Mouse (Mus musculus): Measurements from ENCODE around the gene Gosr1. TPM values are rescaled to one million over a fixed set of nuclear protein-coding genes. Genes with fewer than 3 reads are reported as not detected.

The Gosr1 gene
- polyA plus RNA-seq (2017; shearing (Covaris generic)): 10 to 100 TPM; 45.8 to 46.6 TPM

GRCm38 (mm10) chr11:76763053-76763740 lies at the start of gene Gosr1:
Gene Gosr1 (minus strand): TSS chr11:76763579.

GRCm38 (mm10) chr11:76679508-76679907 lies 83.9 kb downstream of the Gosr1 start, which contains the start of gene Trarg1:
Gene Trarg1 (plus strand): TSS chr11:76679808.

Other genes starting within 250 kb of the Gosr1 start
- gene Abr, start 141.3 kb downstream of the Gosr1 start, polyA plus RNA-seq (2017; shearing (Covaris generic)): 10 to 100 TPM; 42.4 to 72.3 TPM
- under 1 TPM in 1 of 2 experiments, not detected in 1; 0.15 TPM for gene Bhlha9, start 91.1 kb downstream of the Gosr1 start, polyA plus RNA-seq (2017; shearing (Covaris generic))
- gene Trarg1, start 83.8 kb downstream of the Gosr1 start, polyA plus RNA-seq (2017; shearing (Covaris generic)): not detected
- 10 to 100 TPM in 1 of 2 experiments, 1 to 10 TPM in 1; 5.8 to 15.0 TPM for gene Cpd, start 83.4 kb upstream of the Gosr1 start, polyA plus RNA-seq (2017; shearing (Covaris generic))
- under 1 TPM in 1 of 2 experiments, not detected in 1; 0.77 TPM for gene Tmigd1, start 138.6 kb upstream of the Gosr1 start, polyA plus RNA-seq (2017; shearing (Covaris generic))
- gene Blmh, start 161.2 kb upstream of the Gosr1 start, polyA plus RNA-seq (2017; shearing (Covaris generic)): 10 to 100 TPM; 83.4 to 84.1 TPM
- gene Slc6a4, start 235.0 kb upstream of the Gosr1 start, polyA plus RNA-seq (2017; shearing (Covaris generic)): under 1 TPM; 0.20 to 0.21 TPM

Measured in activated CD4-positive, CD25-positive, alpha-beta regulatory T cell (primary cell).